Mouse (Mus musculus): ENCODE results near the gene Lmbrd1. TPM values are rescaled to one million over a fixed set of nuclear protein-coding genes. Genes with fewer than 3 reads are reported as not detected.

Lmbrd1 gene
- total RNA-seq, 1 experiment from 2014 or later, result 54.6 TPM

Other genes starting within 250 kb of the Lmbrd1 start
- gene Col19a1, start 91.2 kb upstream of the Lmbrd1 start, total RNA-seq (2017), result 0.39 TPM in 1 of 3 replicates, not detected in the others